Mouse (Mus musculus): Measurements from ENCODE around the gene 2310033P09Rik. TPM values are rescaled to one million over a fixed set of nuclear protein-coding genes. Genes with fewer than 3 reads are reported as not detected.

2310033P09Rik gene
- polyA plus RNA-seq (2014; fragmentation: Nextera tagmentation; extraction: Ambion mirVana), result 35.7 and 36.8 TPM in 2 replicates

DNA sequence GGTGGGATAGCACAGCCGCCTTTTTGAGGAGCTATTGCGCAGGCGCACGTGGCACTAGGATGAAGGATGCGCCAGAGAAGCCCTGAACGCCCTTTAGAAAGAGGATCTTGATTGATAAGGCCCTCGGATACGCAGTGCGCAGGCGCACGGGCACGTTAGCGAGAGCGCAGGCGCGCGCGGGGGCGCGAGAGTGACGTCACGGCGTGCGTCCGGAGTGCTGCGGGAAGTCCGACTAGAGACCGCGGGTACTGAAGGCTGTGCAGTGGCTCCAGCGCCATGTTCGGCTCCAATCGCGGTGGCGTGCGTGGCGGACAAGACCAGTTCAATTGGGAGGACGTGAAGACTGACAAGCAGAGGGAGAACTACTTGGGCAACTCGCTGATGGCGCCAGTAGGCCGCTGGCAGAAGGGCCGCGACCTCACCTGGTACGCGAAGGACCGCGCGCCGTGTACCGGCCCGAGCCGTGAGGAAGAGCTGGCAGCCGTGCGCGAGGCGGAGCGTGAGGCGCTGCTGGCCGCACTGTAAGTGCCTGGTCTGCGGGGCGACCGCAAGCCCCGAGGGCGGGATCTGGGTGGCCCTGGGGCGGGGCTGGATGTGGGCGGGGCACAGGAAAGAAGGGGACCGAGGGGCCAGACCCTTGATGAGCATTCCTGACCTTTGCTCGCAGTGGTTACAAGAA is at the start of gene 2310033P09Rik:
2310033P09Rik (plus strand) TSS at position 169 of the 679 bp plus-strand sequence.
- H3K27ac ChIP-seq (replicated peaks; ENCODE audit: low read depth, low read length), result peak within 1 kb of the TSS; percentile 89
- under 1% methylated on average over 65 of the region's 67 CpGs for WGBS
- peaks cover 3% of the 10 kb centered on the region for H3K36me3 ChIP-seq (replicated peaks; ENCODE audit: control insufficient read depth, insufficient read depth, low read depth, low read length)
- H3K9me3 ChIP-seq (replicated peaks; ENCODE audit: control insufficient read depth, low read length), result no peaks in the 10 kb centered on the region
- H3K4me1 ChIP-seq (ENCODE audit: control insufficient read depth, insufficient read depth, low read length), result peaks cover 3% of the 10 kb centered on the region; the same call in 1 of the 2 replicates
- H3K4me2 ChIP-seq (ENCODE audit: low read depth, low read length), result peak within 1 kb of the TSS; percentile 77
- DNase-seq (ENCODE audit: low spot score) (peak; percentile 97), ATAC-seq (replicated peaks; ENCODE audit: insufficient number of reproducible peaks, low FRiP score, low TSS enrichment, low read depth) (peak; percentile 62)
- H3K27me3 ChIP-seq (ENCODE audit: control insufficient read depth, insufficient read depth, low read length), result no peaks in the 10 kb centered on the region
- peak within 1 kb of the TSS; percentile 90 for H3K4me3 ChIP-seq (ENCODE audit: low read depth, low read length)
- peak within 1 kb of the TSS; percentile 86 for H3K9ac ChIP-seq (replicated peaks; ENCODE audit: low read length)

GRCm38 (mm10) chr11:59159099-59159498 is 49.0 kb upstream of the 2310033P09Rik start:
- no peak overlapping the region for H3K9ac ChIP-seq (replicated peaks; ENCODE audit: low read length)
- no peak for ATAC-seq (replicated peaks; ENCODE audit: insufficient number of reproducible peaks, low FRiP score, low TSS enrichment, low read depth)
- H3K27me3 ChIP-seq (ENCODE audit: control insufficient read depth, insufficient read depth, low read length), result no peaks in the 10 kb centered on the region
- no peaks in the 10 kb centered on the region; the same call in 1 of the 2 replicates for H3K36me3 ChIP-seq (replicated peaks; ENCODE audit: control insufficient read depth, insufficient read depth, low read depth, low read length)
- no peak overlapping the region for H3K27ac ChIP-seq (replicated peaks; ENCODE audit: low read depth, low read length)
- no peak for DNase-seq (ENCODE audit: low spot score)
- WGBS, result 90% methylated on average over 13 of the region's 13 CpGs
- no peak overlapping the region for H3K4me2 ChIP-seq (ENCODE audit: low read depth, low read length)
- H3K4me1 ChIP-seq (ENCODE audit: control insufficient read depth, insufficient read depth, low read length), result no peaks in the 10 kb centered on the region
- no peak overlapping the region for H3K4me3 ChIP-seq (ENCODE audit: low read depth, low read length)
- no peaks in the 10 kb centered on the region for H3K9me3 ChIP-seq (replicated peaks; ENCODE audit: control insufficient read depth, low read length)

DNA sequence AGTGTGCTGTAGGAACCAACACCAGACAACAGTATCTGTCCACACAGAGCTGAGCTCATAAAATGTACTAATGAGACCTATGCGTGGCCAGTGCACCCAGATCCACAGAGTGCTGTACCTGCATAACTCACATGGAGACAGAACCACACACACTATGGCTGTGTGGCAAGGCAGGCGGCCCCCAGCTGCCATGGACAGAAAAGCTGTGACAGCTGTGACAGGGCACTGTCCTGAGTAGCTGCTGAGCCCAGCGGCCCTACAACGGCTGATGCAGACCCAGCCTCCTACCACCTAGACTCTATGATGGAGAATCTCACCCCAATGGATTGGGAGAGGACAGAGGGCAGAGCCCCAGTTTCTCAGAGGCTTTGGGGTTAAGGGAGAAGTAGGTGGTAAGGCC is 48.6 kb upstream of the 2310033P09Rik start:
- H3K36me3 ChIP-seq (replicated peaks; ENCODE audit: control insufficient read depth, insufficient read depth, low read depth, low read length), result no peaks in the 10 kb centered on the region; the same call in 1 of the 2 replicates
- H3K4me1 ChIP-seq (ENCODE audit: control insufficient read depth, insufficient read depth, low read length), result no peaks in the 10 kb centered on the region
- ATAC-seq (replicated peaks; ENCODE audit: insufficient number of reproducible peaks, low FRiP score, low TSS enrichment, low read depth) (no peak), DNase-seq (ENCODE audit: low spot score) (no peak)
- H3K27me3 ChIP-seq (ENCODE audit: control insufficient read depth, insufficient read depth, low read length), result no peaks in the 10 kb centered on the region
- H3K9me3 ChIP-seq (replicated peaks; ENCODE audit: control insufficient read depth, low read length), result no peaks in the 10 kb centered on the region
- H3K27ac ChIP-seq (replicated peaks; ENCODE audit: low read depth, low read length), result no peak overlapping the region
- no peak overlapping the region for H3K4me2 ChIP-seq (ENCODE audit: low read depth, low read length)
- no peak overlapping the region for H3K9ac ChIP-seq (replicated peaks; ENCODE audit: low read length)
- H3K4me3 ChIP-seq (ENCODE audit: low read depth, low read length), result no peak overlapping the region
- WGBS, result 87% methylated on average over 4 of the region's 4 CpGs

GRCm38 (mm10) chr11:59161398-59161797 is 46.7 kb upstream of the 2310033P09Rik start:
- no peaks in the 10 kb centered on the region for H3K4me1 ChIP-seq (ENCODE audit: control insufficient read depth, insufficient read depth, low read length)
- ATAC-seq (replicated peaks; ENCODE audit: insufficient number of reproducible peaks, low FRiP score, low TSS enrichment, low read depth) (no peak), DNase-seq (ENCODE audit: low spot score) (no peak)
- no peak overlapping the region for H3K27ac ChIP-seq (replicated peaks; ENCODE audit: low read depth, low read length)
- 72% methylated on average over 5 of the region's 5 CpGs for WGBS
- no peak overlapping the region for H3K4me2 ChIP-seq (ENCODE audit: low read depth, low read length)
- H3K27me3 ChIP-seq (ENCODE audit: control insufficient read depth, insufficient read depth, low read length), result no peaks in the 10 kb centered on the region
- H3K36me3 ChIP-seq (replicated peaks; ENCODE audit: control insufficient read depth, insufficient read depth, low read depth, low read length), result no peaks in the 10 kb centered on the region; the same call in 1 of the 2 replicates
- H3K9me3 ChIP-seq (replicated peaks; ENCODE audit: control insufficient read depth, low read length), result no peaks in the 10 kb centered on the region
- H3K9ac ChIP-seq (replicated peaks; ENCODE audit: low read length), result no peak overlapping the region
- no peak overlapping the region for H3K4me3 ChIP-seq (ENCODE audit: low read depth, low read length)

- Histone ChIP-seq H3K9me3 (replicated peaks; ENCODE audit: control insufficient read depth, low read length) (no peaks in the 10 kb centered on the region), H3K27me3 (ENCODE audit: control insufficient read depth, insufficient read depth, low read length) (no peaks in the 10 kb centered on the region), H3K9ac (replicated peaks; ENCODE audit: low read length) (peak overlapping the region; percentile 40), H3K36me3 (replicated peaks; ENCODE audit: control insufficient read depth, insufficient read depth, low read depth, low read length) (no peaks in the 10 kb centered on the region; the same call in 1 of the 2 replicates), H3K27ac (replicated peaks; ENCODE audit: low read depth, low read length) (no peak overlapping the region), H3K4me2 (ENCODE audit: low read depth, low read length) (peak overlapping the region; percentile 41), H3K4me3 (ENCODE audit: low read depth, low read length) (peak overlapping the region; percentile 79), H3K4me1 (ENCODE audit: control insufficient read depth, insufficient read depth, low read length) (no peaks in the 10 kb centered on the region)
- ATAC-seq (replicated peaks; ENCODE audit: insufficient number of reproducible peaks, low FRiP score, low TSS enrichment, low read depth) (no peak), DNase-seq (ENCODE audit: low spot score) (no peak)
- WGBS, result 76% methylated on average over 9 of the region's 9 CpGs
Observed at GRCm38 (mm10) chr11:59162443-59163254, 45.5 kb upstream of the 2310033P09Rik start.

GRCm38 (mm10) chr11:59163255-59164236 is 44.6 kb upstream of the 2310033P09Rik start, which contains the start of gene Iba57:
Gene Iba57, minus strand, starts transcription at chr11:59163739.
- H3K4me2 ChIP-seq (ENCODE audit: low read depth, low read length), result peak within 1 kb of the TSS; percentile 41
- H3K9ac ChIP-seq (replicated peaks; ENCODE audit: low read length), result peak within 1 kb of the TSS; percentile 88
- peak within 1 kb of the TSS; percentile 89 for H3K27ac ChIP-seq (replicated peaks; ENCODE audit: low read depth, low read length)
- H3K9me3 ChIP-seq (replicated peaks; ENCODE audit: control insufficient read depth, low read length), result no peaks in the 10 kb centered on the region
- WGBS, result 3% methylated on average over 67 of the region's 68 CpGs
- H3K27me3 ChIP-seq (ENCODE audit: control insufficient read depth, insufficient read depth, low read length), result no peaks in the 10 kb centered on the region
- ATAC-seq (replicated peaks; ENCODE audit: insufficient number of reproducible peaks, low FRiP score, low TSS enrichment, low read depth) (peak; percentile 98), DNase-seq (ENCODE audit: low spot score) (peak; percentile 98)
- H3K4me3 ChIP-seq (ENCODE audit: low read depth, low read length), result peak within 1 kb of the TSS; percentile 79
- no peaks in the 10 kb centered on the region for H3K36me3 ChIP-seq (replicated peaks; ENCODE audit: control insufficient read depth, insufficient read depth, low read depth, low read length)
- no peaks in the 10 kb centered on the region for H3K4me1 ChIP-seq (ENCODE audit: control insufficient read depth, insufficient read depth, low read length)

DNA sequence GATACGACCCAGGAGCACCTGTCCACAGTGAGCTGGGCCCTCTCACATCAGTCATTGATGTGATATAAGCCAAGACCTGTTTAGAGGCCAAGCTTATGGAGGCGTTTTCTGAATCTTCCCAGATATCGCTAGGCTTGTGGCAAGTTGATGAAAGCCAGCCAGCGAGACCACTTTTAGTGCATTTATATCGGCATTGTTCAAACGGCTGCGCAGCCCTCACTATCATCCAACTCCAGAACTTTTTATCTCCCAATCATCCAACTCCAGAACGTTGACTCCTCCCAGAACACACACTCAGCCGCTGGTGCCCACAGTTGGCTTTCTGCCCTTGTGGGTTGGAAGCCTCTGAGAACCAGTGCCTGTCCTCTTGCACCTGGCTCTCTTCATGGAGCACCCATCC is 43.7 kb upstream of the 2310033P09Rik start:
- Histone ChIP-seq H3K27me3 (ENCODE audit: control insufficient read depth, insufficient read depth, low read length) (no peaks in the 10 kb centered on the region), H3K4me1 (ENCODE audit: control insufficient read depth, insufficient read depth, low read length) (no peaks in the 10 kb centered on the region), H3K4me3 (ENCODE audit: low read depth, low read length) (no peak overlapping the region), H3K9ac (replicated peaks; ENCODE audit: low read length) (no peak overlapping the region), H3K9me3 (replicated peaks; ENCODE audit: control insufficient read depth, low read length) (no peaks in the 10 kb centered on the region), H3K27ac (replicated peaks; ENCODE audit: low read depth, low read length) (peak overlapping the region; percentile 89; the same call in 1 of the 2 replicates), H3K4me2 (ENCODE audit: low read depth, low read length) (no peak overlapping the region), H3K36me3 (replicated peaks; ENCODE audit: control insufficient read depth, insufficient read depth, low read depth, low read length) (no peaks in the 10 kb centered on the region)
- ATAC-seq (replicated peaks; ENCODE audit: insufficient number of reproducible peaks, low FRiP score, low TSS enrichment, low read depth), result no peak
- DNase-seq (ENCODE audit: low spot score), result no peak
- WGBS, result 89% methylated on average over 9 of the region's 9 CpGs
